Mouse (Mus musculus) adrenal gland, postnatal 14 days (tissue): ENCODE results near the gene Ptrh2. TPM values are rescaled to one million over a fixed set of nuclear protein-coding genes. Genes with fewer than 3 reads are reported as not detected.
"Not testable (repeated sequence)": the region's sequence is repeated elsewhere in the genome, so short reads cannot be mapped to it uniquely, and the experiment has no call there.

Source experiments
- DNase-seq: peaks from one replicate; pipeline ENCODE4 v3.0.0; 2021; ENCODE audit warnings: mixed read lengths
- total RNA-seq: library from RNA; stranded (reverse); gene quantifications from 2 replicates; pipeline ENCODE4 v1.2.3, GENCODE M21; 2021

Ptrh2 gene
- total RNA-seq, 1 experiment from 2014 or later = 16.4 TPM

GRCm38 (mm10) chr11:86731443-86731842, 47.7 kb downstream of the Ptrh2 start:
- DNase-seq = no peak

GRCm38 (mm10) chr11:86734241-86734939, 50.6 kb downstream of the Ptrh2 start:
- no peak for DNase-seq

- DNase-seq = no peak
These were observed 51.2 kb downstream of the Ptrh2 start for GRCm38 (mm10) chr11:86734993-86735392.

DNA sequence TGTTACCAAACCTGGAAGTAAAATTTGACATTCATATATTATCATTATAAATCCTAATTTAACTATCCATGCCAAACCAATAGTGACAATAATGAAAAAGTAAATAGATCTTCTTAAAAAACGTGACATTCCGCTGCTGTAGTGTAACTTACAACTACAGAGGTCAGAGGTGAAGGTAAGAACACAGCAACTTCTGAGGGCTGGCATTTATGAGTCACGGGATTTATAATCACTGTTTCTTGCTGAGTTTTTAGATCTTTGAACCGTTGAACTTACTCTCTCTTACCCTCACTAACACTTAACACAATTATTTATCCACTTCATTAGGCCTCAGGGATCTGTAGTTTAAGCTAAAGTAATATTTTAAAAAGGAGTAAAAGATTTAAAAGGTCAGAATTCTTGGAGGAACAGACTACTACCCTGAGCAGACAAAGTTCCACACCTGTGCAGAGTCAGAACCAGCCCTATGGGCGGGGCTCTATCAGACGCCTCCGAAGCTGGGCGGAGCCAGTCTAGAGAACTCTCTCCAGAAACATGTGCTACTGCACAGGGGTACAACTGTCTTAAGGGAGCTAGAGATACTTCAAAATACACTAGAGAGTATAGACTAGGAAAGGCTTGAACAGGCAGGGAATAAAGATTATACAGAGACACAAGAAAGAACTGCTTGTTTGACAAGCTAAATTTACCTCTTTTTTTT, 53.7 kb downstream of the Ptrh2 start:
- peak; percentile 29 for DNase-seq

DNA sequence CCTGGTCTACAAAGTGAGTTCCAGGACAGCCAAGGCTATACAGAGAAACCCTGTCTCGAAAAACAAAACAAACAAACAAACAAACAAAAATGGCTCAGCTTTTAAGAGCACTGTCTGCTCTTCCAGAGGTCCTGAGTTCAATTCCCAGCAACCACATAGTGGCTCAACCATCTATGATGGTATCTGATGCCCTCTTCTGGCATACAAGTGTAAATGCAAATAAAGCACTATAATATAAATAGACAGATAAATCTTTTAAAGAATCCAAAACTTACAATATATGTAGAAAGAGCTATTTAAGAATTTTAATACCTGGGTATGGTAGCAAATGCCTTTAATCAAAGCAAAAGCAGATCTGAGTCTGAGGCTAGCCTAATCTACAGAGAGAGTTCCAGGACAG, 54.5 kb downstream of the Ptrh2 start:
- DNase-seq = not testable (repeated sequence)

- DNase-seq = no peak
These were observed 55.2 kb downstream of the Ptrh2 start for GRCm38 (mm10) chr11:86738956-86739355.

- no peak for DNase-seq
These were observed 55.7 kb downstream of the Ptrh2 start for GRCm38 (mm10) chr11:86739470-86739869.

DNA sequence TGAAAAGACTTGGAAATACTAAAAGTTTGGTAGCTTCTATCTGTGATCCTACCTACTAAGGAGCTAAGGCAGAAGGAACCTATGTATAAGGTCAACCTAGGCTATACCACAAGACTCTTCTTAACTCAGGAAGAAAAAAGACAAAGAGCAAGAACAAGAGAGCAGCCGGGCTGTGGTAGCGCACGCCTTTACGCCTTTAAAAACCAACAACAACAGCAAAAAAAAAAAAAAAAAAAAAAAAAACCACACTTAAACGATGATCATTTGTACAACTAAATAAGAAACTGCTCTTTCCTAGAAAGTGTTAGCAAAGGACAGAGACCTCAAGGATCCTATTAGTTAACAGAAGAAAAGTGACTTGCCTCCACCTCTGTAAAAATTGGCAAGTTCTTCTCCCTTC, 57.7 kb downstream of the Ptrh2 start:
- no peak for DNase-seq

Other genes starting within 250 kb of the Ptrh2 start
- gene Rnft1, start 199.3 kb upstream of the Ptrh2 start, total RNA-seq = 32.6 and 38.1 TPM in 2 replicates
- gene Rps6kb1, start 139.2 kb upstream of the Ptrh2 start, total RNA-seq = 39.4 and 45.2 TPM in 2 replicates
- 9.1 and 9.8 TPM in 2 replicates for gene Tubd1, start 139.0 kb upstream of the Ptrh2 start, total RNA-seq
- 118 and 119 TPM in 2 replicates for gene Vmp1, start 149 bp upstream of the Ptrh2 start, total RNA-seq
- gene Cltc, start 73.6 kb downstream of the Ptrh2 start, total RNA-seq = 236 and 237 TPM in 2 replicates
- gene Dhx40, start 123.8 kb downstream of the Ptrh2 start, total RNA-seq = 28.9 and 32.7 TPM in 2 replicates